Mouse (Mus musculus) forebrain, postnatal 0 days (tissue): ENCODE measurements around the gene Fam196b. TPM values are rescaled to one million over a fixed set of nuclear protein-coding genes. Genes with fewer than 3 reads are reported as not detected.

ENCODE experiments used
- ATAC-seq: fragments of 200-750 bp; cut with Nextera tagmentation; 2 replicates; pipeline ENCODE4 v1.8.0; 2017; ENCODE audit warnings: mild to moderate bottlenecking, moderate library complexity
- DNase-seq: peaks from one replicate; pipeline ENCODE4 v3.0.0-alpha.2; 2015
- H3K27ac ChIP-seq: fragments of 300-500 bp; sonication (generic); 2 replicates; pipeline ENCODE4 v1.5.1; 2014; ENCODE audit warnings: low read depth, mild to moderate bottlenecking, antibody characterized with exemption, low read length, moderate library complexity, mixed read lengths
- H3K27me3 ChIP-seq: fragments of 300-500 bp; sonication (generic); 2 replicates; pipeline ENCODE4 v1.6.1; 2014; ENCODE audit warnings: mild to moderate bottlenecking, low read length, mixed read lengths; ENCODE audit not compliant: insufficient read depth
- H3K36me3 ChIP-seq: fragments of 300-500 bp; sonication (generic); 2 replicates; pipeline ENCODE4 v1.6.1; 2014; ENCODE audit warnings: mild to moderate bottlenecking, moderate library complexity; ENCODE audit not compliant: insufficient read depth
- H3K4me1 ChIP-seq: fragments of 300-500 bp; sonication (generic); 2 replicates; pipeline ENCODE4 v1.6.1; 2014; ENCODE audit warnings: antibody characterized with exemption; ENCODE audit not compliant: insufficient read depth
- H3K4me2 ChIP-seq: fragments of 300-500 bp; sonication (generic); 2 replicates; pipeline ENCODE4 v1.6.1; 2014; ENCODE audit warnings: low read depth, mild to moderate bottlenecking, moderate library complexity
- H3K4me3 ChIP-seq: fragments of 300-500 bp; sonication (generic); 2 replicates; pipeline ENCODE4 v1.5.1; 2014; ENCODE audit warnings: low read depth, low read length, mixed read lengths
- H3K9ac ChIP-seq: fragments of 300-500 bp; sonication (generic); 2 replicates; pipeline ENCODE4 v1.6.1; 2014; ENCODE audit warnings: mild to moderate bottlenecking
- H3K9me3 ChIP-seq: fragments of 300-500 bp; sonication (generic); 2 replicates; pipeline ENCODE4 v1.6.1; 2016; ENCODE audit warnings: low read length
- CTCF ChIP-seq: sonication (generic); IDR thresholded peaks from 2 replicates; pipeline ENCODE4 v1.5.1; 2016; ENCODE audit warnings: antibody characterized with exemption, control low read depth, low read depth
- WGBS: fragments of 180-500 bp; shearing (Covaris S2); extraction: QIAGEN DNeasy Blood & Tissue Kit; methylation state at CpG from one replicate; pipeline ENCODE4 v1.1.7; 2014; 5-methylcytosine and 5-hydroxymethylcytosine counted together
- polyA plus RNA-seq: library from polyadenylated mRNA; unstranded; fragments of >200 nt; fragmentation: Nextera tagmentation; extraction: Ambion mirVana; gene quantifications from 2 replicates; pipeline ENCODE4 v1.2.1, GENCODE M21; 2015
- total RNA-seq: library from RNA; depleted of rRNA; stranded (reverse); fragments of >200 nt; gene quantifications from 2 replicates; pipeline ENCODE4 v1.2.3, GENCODE M21; 2014

Gene Fam196b
- total and polyA plus RNA-seq, 2 experiments from 2014 or later = 1.5 to 5.0 TPM

GRCm38 (mm10) chr11:34319282-34319681 lies 4.7 kb downstream of the Fam196b start:
- no peak overlapping the region for H3K27ac ChIP-seq
- ATAC-seq = no peak
- no peak overlapping the region for H3K4me2 ChIP-seq
- no peaks in the 10 kb centered on the region for H3K36me3 ChIP-seq
- H3K4me1 ChIP-seq = 0 out of 2 replicates have a peak, but pooled peaks cover 12% of the 10 kb centered on the region
- H3K27me3 ChIP-seq = no peaks in the 10 kb centered on the region
- no peak for DNase-seq
- no peak overlapping the region for H3K9ac ChIP-seq
- no peak overlapping the region for H3K4me3 ChIP-seq
- H3K9me3 ChIP-seq = no peaks in the 10 kb centered on the region
- no peak for TF ChIP-seq CTCF
- WGBS = 83% methylated on average over 1 of the region's 1 CpGs

GRCm38 (mm10) chr11:34323664-34324063 lies 9.0 kb downstream of the Fam196b start:
- Histone ChIP-seq H3K27ac (no peak overlapping the region), H3K4me1 (no peaks in the 10 kb centered on the region), H3K9me3 (no peaks in the 10 kb centered on the region), H3K4me3 (no peak overlapping the region), H3K27me3 (no peaks in the 10 kb centered on the region), H3K9ac (no peak overlapping the region), H3K4me2 (no peak overlapping the region), H3K36me3 (no peaks in the 10 kb centered on the region)
- ATAC-seq = no peak
- WGBS = 71% methylated on average over 8 of the region's 8 CpGs
- TF ChIP-seq CTCF = no peak
- no peak for DNase-seq

GRCm38 (mm10) chr11:34332344-34333031 lies 17.9 kb downstream of the Fam196b start:
- 71% methylated on average over 7 of the region's 7 CpGs for WGBS
- no peak for ATAC-seq

GRCm38 (mm10) chr11:34337907-34338306 lies 23.3 kb downstream of the Fam196b start:
- TF ChIP-seq CTCF = peak; percentile 44
- Histone ChIP-seq H3K4me3 (no peak overlapping the region), H3K9ac (no peak overlapping the region), H3K27ac (no peak overlapping the region), H3K36me3 (no peaks in the 10 kb centered on the region), H3K9me3 (no peaks in the 10 kb centered on the region), H3K27me3 (no peaks in the 10 kb centered on the region), H3K4me1 (no peaks in the 10 kb centered on the region), H3K4me2 (no peak overlapping the region)
- DNase-seq (no peak), ATAC-seq (no peak)
- WGBS = 66% methylated on average over 1 of the region's 1 CpGs

More at GRCm38 (mm10) chr11:34332344-34333031, 17.9 kb downstream of the Fam196b start:
- Histone ChIP-seq H3K4me2 (no peak overlapping the region), H3K27me3 (no peaks in the 10 kb centered on the region), H3K36me3 (no peaks in the 10 kb centered on the region), H3K9me3 (no peaks in the 10 kb centered on the region), H3K27ac (no peak overlapping the region), H3K4me3 (no peak overlapping the region), H3K4me1 (no peaks in the 10 kb centered on the region), H3K9ac (no peak overlapping the region)
- no peak for TF ChIP-seq CTCF
- no peak for DNase-seq

GRCm38 (mm10) chr11:34339693-34340092 lies 25.1 kb downstream of the Fam196b start:
- no peaks in the 10 kb centered on the region for H3K4me1 ChIP-seq
- no peaks in the 10 kb centered on the region for H3K9me3 ChIP-seq
- 81% methylated on average over 5 of the region's 5 CpGs for WGBS
- no peak overlapping the region for H3K27ac ChIP-seq
- no peak for ATAC-seq
- no peaks in the 10 kb centered on the region for H3K27me3 ChIP-seq
- H3K4me3 ChIP-seq = no peak overlapping the region
- DNase-seq = no peak
- H3K9ac ChIP-seq = no peak overlapping the region
- TF ChIP-seq CTCF = no peak
- H3K36me3 ChIP-seq = no peaks in the 10 kb centered on the region
- no peak overlapping the region for H3K4me2 ChIP-seq

- Histone ChIP-seq H3K27me3 (no peaks in the 10 kb centered on the region), H3K9ac (no peak overlapping the region; the same call in 1 of the 2 replicates), H3K27ac (no peak overlapping the region), H3K4me1 (peaks cover 4% of the 10 kb centered on the region; the same call in 1 of the 2 replicates), H3K4me2 (no peak overlapping the region), H3K4me3 (no peak overlapping the region), H3K9me3 (no peaks in the 10 kb centered on the region), H3K36me3 (no peaks in the 10 kb centered on the region)
- DNase-seq (no peak), ATAC-seq (no peak)
- WGBS = 60% methylated on average over 4 of the region's 4 CpGs
- TF ChIP-seq CTCF = no peak
These were observed 29.2 kb downstream of the Fam196b start for GRCm38 (mm10) chr11:34343742-34344307.

GRCm38 (mm10) chr11:34344310-34344709 lies 29.7 kb downstream of the Fam196b start:
- no peaks in the 10 kb centered on the region for H3K36me3 ChIP-seq
- H3K27me3 ChIP-seq = no peaks in the 10 kb centered on the region
- H3K4me3 ChIP-seq = no peak overlapping the region
- no peak overlapping the region for H3K4me2 ChIP-seq
- no peak overlapping the region; the same call in 1 of the 2 replicates for H3K9ac ChIP-seq
- peak; percentile 50 for ATAC-seq
- 36% methylated on average over 5 of the region's 5 CpGs for WGBS
- DNase-seq = no peak
- H3K4me1 ChIP-seq = peaks cover 9% of the 10 kb centered on the region; the same call in 1 of the 2 replicates
- H3K9me3 ChIP-seq = no peaks in the 10 kb centered on the region
- no peak for TF ChIP-seq CTCF
- no peak overlapping the region for H3K27ac ChIP-seq
